Mouse (Mus musculus) thymus, adult 2 months (tissue): ENCODE data around the gene Tmem120b.

Source experiments
- CTCF ChIP-seq: fragments of 200-500 bp; IDR thresholded peaks from 2 replicates; pipeline ENCODE4 v1.5.1; 2012; ENCODE audit warnings: mild to moderate bottlenecking, control low read depth, low read length, moderate library complexity, borderline replicate concordance; ENCODE audit not compliant: control insufficient read depth, poor library complexity, insufficient read depth; ENCODE audit errors: extremely low read depth
- POLR2A ChIP-seq: fragments of 200-500 bp; IDR thresholded peaks from 2 replicates; pipeline ENCODE4 v1.6.1; 2012; ENCODE audit warnings: mild to moderate bottlenecking, low read length, control low read depth, moderate library complexity; ENCODE audit not compliant: control insufficient read depth, poor library complexity, insufficient read depth; ENCODE audit errors: extremely low read depth

- TF ChIP-seq POLR2A = peak; percentile 89
- TF ChIP-seq CTCF = no peak
Measured at GRCm38 (mm10) chr5:123140694-123141554, 72.7 kb downstream of the Tmem120b start.
